Mouse (Mus musculus) bone marrow macrophage, adult 2 months (primary cell): Measurements from ENCODE around the gene Hadhb.

Source experiments
- CTCF ChIP-seq: IDR thresholded peaks from 2 replicates; pipeline ENCODE4 v1.5.1; 2012; ENCODE audit warnings: low read depth, mild to moderate bottlenecking, low read length, moderate library complexity
- POLR2A ChIP-seq: IDR thresholded peaks from 2 replicates; pipeline ENCODE4 v1.6.1; 2012; ENCODE audit warnings: mild to moderate bottlenecking, low read depth, low read length, borderline replicate concordance

DNA sequence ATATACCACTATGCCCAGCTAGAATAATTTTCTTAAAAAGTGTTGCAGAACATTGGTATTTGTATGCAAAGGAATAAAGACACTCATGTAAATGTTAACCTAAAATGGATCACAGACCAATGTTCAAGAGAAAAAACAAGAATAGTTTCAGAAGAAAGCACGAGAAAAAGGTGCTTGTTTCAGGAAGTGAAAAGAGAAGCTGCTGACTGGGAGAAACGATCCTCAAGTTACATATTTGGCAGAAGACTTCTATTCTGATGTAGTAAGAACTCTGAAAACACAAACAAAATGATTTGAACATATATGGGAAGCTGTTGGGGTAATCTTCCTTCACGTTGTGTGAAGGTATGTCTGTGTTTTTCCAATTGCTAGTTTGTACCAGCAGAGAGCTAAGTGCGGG, 16.9 kb upstream of the Hadhb start:
- TF ChIP-seq POLR2A (no peak), CTCF (no peak)
